Mouse (Mus musculus): ENCODE data around the gene Cox5b.
"Not testable (repeated sequence)": the region's sequence is repeated elsewhere in the genome, so short reads cannot be mapped to it uniquely, and the experiment has no call there.

The Cox5b gene

DNA sequence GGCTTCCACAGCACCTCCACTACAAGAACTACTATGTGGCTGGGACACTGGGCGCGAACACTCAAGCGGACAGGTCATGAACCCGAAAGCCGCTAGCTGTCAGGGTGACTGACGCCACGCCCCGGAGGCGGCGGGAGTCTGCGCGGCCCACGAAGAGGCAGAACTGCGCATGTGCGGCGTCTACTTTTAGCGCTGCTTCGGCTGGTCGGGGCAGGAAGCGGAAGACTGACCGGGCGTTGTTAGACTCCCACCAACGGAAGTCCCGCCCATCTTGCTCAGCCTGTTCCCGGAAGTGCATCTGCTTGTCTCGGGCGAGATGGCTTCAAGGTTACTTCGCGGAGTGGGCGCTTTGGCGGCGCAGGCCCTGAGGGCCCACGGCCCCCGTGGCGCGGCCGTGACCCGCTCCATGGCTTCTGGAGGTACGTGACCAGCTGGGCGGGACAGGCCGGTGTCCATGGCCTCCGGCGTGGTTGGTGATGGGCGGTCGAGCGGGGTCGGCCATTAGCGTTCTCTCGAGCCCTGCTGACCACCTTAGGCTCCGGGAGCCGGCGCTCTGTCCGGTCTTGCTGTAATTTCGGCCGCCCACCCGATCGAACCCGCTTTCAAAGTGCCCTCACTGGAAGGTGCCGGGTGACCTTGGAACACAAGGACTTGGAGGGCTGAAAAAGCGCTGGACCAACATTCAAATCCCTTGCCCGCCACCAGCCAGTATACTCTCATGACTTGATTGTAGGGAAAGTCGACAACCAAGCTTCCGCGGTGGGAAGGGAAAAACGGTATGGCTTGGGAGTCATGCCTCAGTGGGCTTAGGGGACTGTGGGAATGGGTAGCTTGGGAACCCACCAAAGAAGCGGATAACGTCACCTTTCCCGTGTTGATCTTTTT, at the start of gene Cox5b:
Cox5b (plus strand) TSS at position 179 of the 885 bp plus-strand sequence.
- DNase-seq, result peak; percentile 96

- no peak for DNase-seq
These were observed 47.2 kb upstream of the Cox5b start for GRCm38 (mm10) chr1:36643957-36644614.

- no peak for DNase-seq
These were observed 46.6 kb upstream of the Cox5b start for GRCm38 (mm10) chr1:36644615-36645007.

- no peak for DNase-seq
These were observed 45.0 kb upstream of the Cox5b start for GRCm38 (mm10) chr1:36646285-36646684.

DNA sequence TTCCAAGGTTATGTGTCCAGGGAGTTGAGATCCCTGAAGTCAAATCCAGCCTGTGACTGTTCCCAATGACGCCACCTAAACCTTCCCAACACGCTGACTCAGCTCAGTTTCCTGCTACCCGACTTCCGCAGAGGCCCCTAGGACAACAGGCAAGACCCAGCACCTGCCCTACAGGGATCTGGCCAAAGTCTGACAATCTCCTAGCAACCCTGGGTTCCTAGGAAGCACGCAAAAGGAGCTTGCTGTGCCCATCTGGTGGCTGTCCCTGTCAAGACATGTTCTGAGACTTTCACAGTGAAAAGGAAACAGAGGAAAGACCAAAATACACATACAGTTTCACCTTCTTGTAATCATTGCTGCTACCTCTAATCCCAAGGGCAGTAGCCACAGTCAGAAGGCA, 43.6 kb upstream of the Cox5b start:
- DNase-seq, result no peak

DNA sequence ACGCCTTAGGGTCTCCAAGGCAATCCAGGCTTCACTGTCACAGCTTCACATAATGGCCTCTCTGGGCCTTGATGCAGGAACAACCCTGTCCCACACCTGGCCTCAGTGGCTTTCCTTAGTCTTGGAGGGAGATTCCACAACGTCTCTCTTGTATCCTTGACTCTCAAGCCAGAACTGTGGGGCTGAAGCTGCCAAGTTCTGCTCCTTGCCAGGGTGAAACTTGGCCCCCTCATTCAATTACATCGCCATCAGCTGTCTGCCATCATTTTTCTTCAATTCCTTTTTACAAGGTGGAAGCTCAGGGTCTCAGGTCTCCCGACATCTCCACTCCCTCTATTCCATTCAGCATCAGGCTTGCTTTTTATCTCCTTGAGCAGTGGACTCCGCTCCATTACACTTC, 36.2 kb upstream of the Cox5b start:
- DNase-seq, result no peak

- DNase-seq, result no peak
These were observed 35.0 kb upstream of the Cox5b start for GRCm38 (mm10) chr1:36656233-36656632.

DNA sequence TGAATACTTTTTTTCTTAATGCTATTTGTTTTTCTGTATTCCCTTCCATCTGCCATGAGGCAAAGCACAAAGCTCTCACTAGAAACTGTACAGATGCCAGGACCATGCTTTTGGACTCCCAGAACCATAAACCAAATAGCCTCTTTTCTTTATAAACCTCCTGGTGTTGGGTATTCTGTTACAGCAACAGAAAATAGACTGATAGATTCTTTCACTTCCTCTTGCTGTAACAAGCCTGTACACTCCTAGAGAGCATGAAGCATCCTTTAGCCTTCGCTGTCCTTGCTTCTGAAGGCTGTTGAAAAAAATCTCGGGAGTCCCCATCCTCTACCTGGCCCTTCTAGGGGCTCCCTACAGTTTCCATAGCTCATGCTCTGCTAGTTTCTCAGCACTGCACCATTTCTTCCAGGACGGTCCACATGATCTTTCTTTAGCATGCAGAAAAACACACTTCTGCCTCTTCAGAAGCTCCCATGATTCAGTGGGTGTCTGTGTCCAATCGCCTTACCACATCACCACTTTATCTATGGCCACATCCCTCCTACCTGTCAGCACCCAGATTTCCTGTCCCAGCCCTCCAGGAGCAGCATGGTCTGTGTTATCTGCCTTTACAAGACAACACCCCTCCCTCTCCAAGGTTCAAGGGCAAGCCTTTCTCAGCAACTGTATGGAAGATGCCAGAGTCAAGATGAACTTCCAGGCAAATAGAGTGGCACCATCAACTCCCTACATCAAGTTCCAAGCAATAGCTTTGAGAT, 33.4 kb upstream of the Cox5b start:
- DNase-seq, result no peak

DNA sequence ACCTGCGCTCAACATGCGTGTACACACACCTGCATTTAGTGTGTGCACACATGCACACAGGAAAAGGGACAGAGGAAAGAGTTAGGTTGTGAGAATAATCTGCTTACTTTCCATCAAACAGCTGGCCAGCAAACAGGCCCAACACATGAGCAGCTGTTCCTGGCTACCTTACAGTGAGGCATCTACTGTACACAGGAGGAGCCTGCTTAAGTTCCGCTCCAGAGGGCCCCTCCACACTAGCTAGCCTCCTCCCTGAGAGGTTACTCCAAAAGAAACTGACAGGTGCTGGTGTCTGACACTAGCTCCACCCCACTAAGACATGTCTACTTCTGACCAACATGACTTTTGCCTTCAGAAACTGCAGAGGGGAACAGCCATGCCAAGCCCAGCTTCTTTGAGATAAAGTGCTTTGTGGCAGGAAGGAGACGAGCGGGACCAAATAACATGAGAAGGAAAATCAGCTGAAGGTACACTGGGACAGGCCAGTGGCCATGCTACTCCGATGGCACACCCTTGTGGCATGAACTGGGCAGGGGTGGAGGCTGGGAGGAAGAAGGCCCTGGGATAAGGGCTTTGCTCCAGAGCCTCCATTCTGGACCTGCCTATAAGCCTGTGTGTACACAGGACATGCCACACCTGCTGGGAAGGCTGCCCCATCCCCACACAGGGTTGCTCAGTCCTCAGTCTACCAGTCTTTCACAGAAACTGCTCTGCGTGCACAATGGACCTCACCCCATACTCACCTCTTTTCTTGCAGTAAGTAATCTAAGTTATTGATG, 32.4 kb upstream of the Cox5b start:
- DNase-seq, result no peak

DNA sequence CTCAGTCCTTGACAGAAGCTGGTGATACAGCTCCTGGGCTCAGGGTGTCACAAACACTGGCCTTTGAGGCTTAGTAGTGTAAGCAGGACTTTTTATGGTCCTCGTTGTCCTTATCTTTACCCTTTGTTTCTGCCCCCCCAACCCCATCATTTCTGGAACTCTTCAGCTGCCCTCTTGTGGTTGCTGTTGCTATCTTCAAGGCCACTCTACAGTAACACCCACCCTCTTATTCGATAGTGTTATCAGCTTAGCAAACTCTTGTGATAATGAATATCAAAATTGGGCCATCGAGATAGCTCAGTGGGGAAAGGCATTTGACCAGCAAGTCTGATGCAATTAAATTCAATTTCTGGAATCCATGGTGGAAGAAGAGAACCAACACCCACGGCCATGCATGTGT, 26.8 kb upstream of the Cox5b start:
- no peak for DNase-seq

DNA sequence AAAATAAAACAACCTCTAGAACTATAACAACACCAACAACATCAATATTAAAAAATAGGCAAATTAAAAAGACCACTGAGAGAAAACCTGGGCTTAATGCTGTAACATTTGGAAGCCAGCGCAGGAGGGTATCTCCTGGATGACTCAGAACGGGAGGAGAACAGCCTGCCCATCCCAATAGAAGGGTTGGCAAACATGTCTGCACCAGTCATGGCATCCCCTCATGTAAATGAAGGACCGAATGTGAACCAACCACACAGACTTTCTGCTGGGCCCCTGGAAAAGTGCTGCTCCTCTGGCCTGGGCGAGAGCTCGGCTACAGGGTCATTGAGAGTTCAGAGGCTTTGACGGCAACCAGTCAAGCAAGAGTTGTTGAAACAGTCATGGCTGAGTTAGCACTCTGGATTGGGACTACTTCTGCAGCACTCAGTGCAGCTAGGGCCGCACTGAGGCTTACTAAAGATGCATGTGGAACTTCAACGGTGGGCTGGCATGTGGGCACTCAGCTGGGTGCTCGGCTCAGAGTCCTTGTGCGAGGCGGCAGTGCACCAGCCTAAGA, 26.0 kb upstream of the Cox5b start:
- no peak for DNase-seq

DNA sequence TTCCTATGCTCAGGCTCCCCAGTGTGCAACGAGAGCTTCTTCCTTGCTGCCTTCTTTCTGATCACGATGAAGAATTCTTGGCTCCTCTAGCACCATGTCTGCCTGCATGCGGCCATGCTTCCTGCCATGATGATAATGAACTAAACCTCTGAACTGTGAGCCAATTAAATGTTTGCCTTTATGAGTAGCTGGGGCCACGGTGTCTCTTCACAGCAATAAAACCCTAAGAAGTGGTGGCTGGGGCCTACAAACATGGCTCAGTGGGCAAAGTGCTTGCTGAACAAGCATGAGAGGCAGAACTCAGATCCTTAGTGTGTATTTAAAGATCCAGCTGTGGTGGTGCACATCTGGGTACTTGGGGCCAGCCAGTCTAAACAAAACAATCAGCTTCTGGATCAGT, 25.3 kb upstream of the Cox5b start:
- no peak for DNase-seq

DNA sequence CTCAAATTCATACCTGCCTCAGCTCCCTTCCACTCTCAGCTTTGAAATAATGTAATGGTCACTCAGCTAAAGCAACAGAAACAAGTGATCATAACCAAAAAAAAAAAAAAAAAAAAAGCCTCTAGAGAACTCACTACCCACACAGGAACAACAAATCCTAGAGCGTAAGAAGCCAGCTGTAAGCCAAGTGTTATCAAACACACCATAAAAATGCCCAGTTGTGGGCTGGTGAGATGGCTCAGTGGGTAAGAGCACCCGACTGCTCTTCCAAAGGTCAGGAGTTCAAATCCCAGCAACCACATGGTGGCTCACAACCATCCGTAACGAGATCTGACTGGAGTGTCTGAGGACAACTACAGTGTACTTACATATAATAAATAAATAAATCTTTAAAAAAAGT, 23.2 kb upstream of the Cox5b start:
- not testable (repeated sequence) for DNase-seq

DNA sequence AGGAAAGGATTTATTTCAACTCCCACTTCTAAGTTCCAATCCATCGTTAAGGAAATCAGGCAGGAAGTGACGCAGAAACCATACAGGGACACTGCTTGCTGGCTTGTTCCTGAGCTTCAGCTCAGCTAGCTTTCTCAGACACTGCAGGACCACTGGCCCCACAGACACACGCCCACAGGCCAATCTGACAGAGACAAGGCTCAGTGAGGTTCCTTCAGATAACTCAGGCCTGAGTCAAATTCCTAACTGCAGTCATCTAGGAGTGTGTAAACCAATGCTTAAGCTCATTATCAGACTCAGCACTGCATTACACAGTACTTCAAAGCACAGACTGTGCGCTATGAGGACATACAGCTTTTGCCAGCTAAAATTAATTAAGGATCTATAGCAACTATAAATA, 21.0 kb upstream of the Cox5b start:
- no peak for DNase-seq

- DNase-seq, result no peak
These were observed 20.0 kb upstream of the Cox5b start for GRCm38 (mm10) chr1:36671260-36671659.

GRCm38 (mm10) chr1:36672648-36673350, 18.4 kb upstream of the Cox5b start:
- DNase-seq, result no peak

DNA sequence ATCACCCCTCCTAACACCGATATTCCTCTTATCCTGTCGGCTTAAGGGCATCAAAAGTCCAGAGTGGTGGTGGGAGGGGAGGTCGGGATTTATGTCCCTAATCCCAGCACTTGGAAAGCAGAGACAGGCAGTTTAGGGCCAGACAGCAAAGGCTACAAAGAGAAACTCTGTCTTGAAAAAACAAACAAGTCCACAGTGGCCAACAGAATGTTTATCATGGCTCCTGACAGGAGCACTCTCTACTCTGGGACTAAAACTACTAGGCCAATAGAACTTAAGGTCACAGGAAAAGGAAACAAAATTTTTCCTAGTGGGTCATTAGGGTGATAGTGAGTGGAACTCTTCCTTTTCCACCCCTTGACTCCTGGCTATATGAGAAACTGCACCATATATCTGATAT, 16.3 kb upstream of the Cox5b start:
- no peak for DNase-seq

DNA sequence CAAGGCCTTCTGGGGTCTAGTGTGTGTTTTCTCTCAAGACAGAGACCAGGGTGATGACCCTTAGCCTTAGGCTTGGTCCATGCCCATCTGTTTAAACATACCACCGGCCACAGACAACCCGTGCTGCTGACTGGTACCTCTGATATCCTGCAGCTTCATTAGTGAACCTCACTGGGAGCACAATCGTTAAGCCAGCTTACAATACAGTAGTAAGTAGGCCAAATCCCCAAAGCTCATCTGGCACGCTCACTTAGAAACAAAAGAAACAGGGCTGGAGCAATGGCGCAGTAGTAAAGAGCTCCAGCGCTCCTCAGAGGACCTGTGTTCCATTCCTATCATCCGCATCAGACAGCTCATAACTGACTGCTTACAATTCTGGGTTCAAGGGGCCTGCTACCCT, 10.4 kb upstream of the Cox5b start:
- no peak for DNase-seq

GRCm38 (mm10) chr1:36682620-36683355, 8.5 kb upstream of the Cox5b start, which contains the start of gene Fam178b:
Fam178b (minus strand) TSS chr1:36683183.
- DNase-seq, result no peak

DNA sequence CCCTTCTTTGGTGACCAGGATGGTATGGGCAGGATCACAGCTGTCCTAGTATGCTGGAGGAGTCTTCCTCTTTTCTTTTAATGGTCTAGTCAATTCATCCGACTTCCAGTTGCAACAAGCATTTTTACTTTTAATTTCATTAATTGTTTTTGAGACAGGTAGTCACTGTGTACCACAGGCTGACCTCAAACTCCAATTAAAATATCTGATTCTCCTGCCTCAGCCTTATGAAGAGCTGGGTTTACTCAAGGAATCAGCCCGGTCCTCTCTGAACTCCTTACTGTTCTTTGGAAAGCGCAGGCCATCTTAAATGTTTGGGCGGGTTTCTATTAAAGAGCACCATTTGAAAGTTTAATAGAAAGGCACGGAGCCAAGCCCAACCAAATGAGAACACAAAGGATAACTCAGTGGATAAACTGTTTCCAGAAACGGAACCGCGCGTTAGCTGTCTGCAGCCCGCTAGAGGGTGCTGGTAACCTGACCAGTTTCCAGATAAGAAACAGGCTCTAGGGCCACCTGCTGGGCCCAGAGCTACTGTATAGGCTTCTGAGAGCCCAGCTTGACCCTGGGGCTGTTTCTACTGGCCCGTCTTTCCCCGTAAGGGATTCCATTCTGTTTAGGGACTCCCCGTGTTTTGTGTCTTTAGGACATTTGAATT, 7.3 kb upstream of the Cox5b start:
- DNase-seq, result peak; percentile 74
